Mouse (Mus musculus) thymus, adult 2 months (tissue): ENCODE data around the gene Ipo4.

ENCODE experiments used
- CTCF ChIP-seq: fragments of 200-500 bp; IDR thresholded peaks from 2 replicates; pipeline ENCODE4 v1.5.1; 2012; ENCODE audit warnings: mild to moderate bottlenecking, control low read depth, low read length, moderate library complexity, borderline replicate concordance; ENCODE audit not compliant: control insufficient read depth, poor library complexity, insufficient read depth; ENCODE audit errors: extremely low read depth
- POLR2A ChIP-seq: fragments of 200-500 bp; IDR thresholded peaks from 2 replicates; pipeline ENCODE4 v1.6.1; 2012; ENCODE audit warnings: mild to moderate bottlenecking, low read length, control low read depth, moderate library complexity; ENCODE audit not compliant: control insufficient read depth, poor library complexity, insufficient read depth; ENCODE audit errors: extremely low read depth

DNA sequence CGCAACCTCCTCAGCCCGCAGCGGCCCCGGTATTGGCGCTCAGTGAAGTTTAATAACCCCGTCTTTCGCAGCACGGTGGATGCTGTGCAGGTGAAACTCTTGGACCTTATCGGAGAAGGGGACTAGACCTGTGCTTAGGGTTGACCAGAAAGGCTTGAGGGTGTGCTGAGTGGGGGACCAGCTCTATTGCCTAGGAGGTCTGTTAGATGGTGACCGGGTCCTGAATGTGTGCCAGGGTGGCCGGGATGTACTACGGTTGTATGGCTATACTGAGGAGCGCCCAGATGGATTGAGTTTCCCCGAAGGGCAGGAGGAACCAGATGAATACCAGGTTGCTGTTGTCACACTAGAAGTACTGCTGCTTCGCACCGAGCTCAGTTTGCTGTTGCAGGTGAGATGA lies 43.5 kb downstream of the Ipo4 start:
- no peak for TF ChIP-seq CTCF
- no peak for TF ChIP-seq POLR2A
